Mouse (Mus musculus) limb, embryonic 14.5 days (tissue): ENCODE measurements around the gene Taok2. TPM values are rescaled to one million over a fixed set of nuclear protein-coding genes. Genes with fewer than 3 reads are reported as not detected.
"Not testable (repeated sequence)": the region's sequence is repeated elsewhere in the genome, so short reads cannot be mapped to it uniquely, and the experiment has no call there.

Source experiments
- ATAC-seq: fragments of 200-750 bp; cut with Nextera tagmentation; 2 replicates; pipeline ENCODE4 v1.8.0; 2017; ENCODE audit warnings: low read depth, moderate number of reproducible peaks, moderate TSS enrichment; ENCODE audit not compliant: low FRiP score
- DNase-seq: peaks from one replicate; pipeline ENCODE4 v3.0.0-alpha.2; 2015; ENCODE audit warnings: low spot score
- H3K27ac ChIP-seq: fragments of 300-500 bp; sonication (generic); replicated peaks from 2 replicates; pipeline ENCODE4 v1.5.1; 2014; ENCODE audit warnings: low read depth, mild to moderate bottlenecking, low read length, moderate library complexity, mixed read lengths
- H3K27me3 ChIP-seq: fragments of 300-500 bp; sonication (generic); 2 replicates; pipeline ENCODE4 v1.6.1; 2014; ENCODE audit warnings: low read length, mixed read lengths; ENCODE audit not compliant: control insufficient read depth, insufficient read depth
- H3K36me3 ChIP-seq: fragments of 300-500 bp; sonication (generic); 2 replicates; pipeline ENCODE4 v1.6.1; 2014; ENCODE audit warnings: mild to moderate bottlenecking, low read length, moderate library complexity, mixed read lengths; ENCODE audit not compliant: control insufficient read depth, insufficient read depth
- H3K4me1 ChIP-seq: fragments of 300-500 bp; sonication (generic); 2 replicates; pipeline ENCODE4 v1.6.1; 2014; ENCODE audit warnings: antibody characterized with exemption, low read length, mixed read lengths; ENCODE audit not compliant: control insufficient read depth, insufficient read depth
- H3K4me2 ChIP-seq: fragments of 300-500 bp; sonication (generic); replicated peaks from 2 replicates; pipeline ENCODE4 v1.6.1; 2014; ENCODE audit warnings: low read depth, mild to moderate bottlenecking, low read length, moderate library complexity; ENCODE audit not compliant: severe bottlenecking
- H3K4me3 ChIP-seq: fragments of 300-500 bp; sonication (generic); replicated peaks from 2 replicates; pipeline ENCODE4 v1.5.1; 2014; ENCODE audit warnings: low read length
- H3K9ac ChIP-seq: fragments of 300-500 bp; sonication (generic); 2 replicates; pipeline ENCODE4 v1.6.1; 2014; ENCODE audit warnings: mild to moderate bottlenecking, low read depth, low read length, moderate library complexity; ENCODE audit not compliant: severe bottlenecking
- H3K9me3 ChIP-seq: fragments of 300-500 bp; sonication (generic); 2 replicates; pipeline ENCODE4 v1.6.1; 2016; ENCODE audit warnings: low read length; ENCODE audit not compliant: control insufficient read depth
- POLR2A ChIP-seq: fragments of 200-500 bp; IDR thresholded peaks from 2 replicates; pipeline ENCODE4 v1.8.0; 2012; ENCODE audit warnings: inconsistent platforms, mild to moderate bottlenecking, moderate library complexity, borderline replicate concordance; ENCODE audit not compliant: insufficient read depth, insufficient read length; ENCODE audit errors: extremely low read depth
- whole genome bisulfite sequencing: fragments of 180-500 bp; shearing (Covaris S2); extraction: QIAGEN DNeasy Blood & Tissue Kit; methylation state at CpG from one replicate; pipeline ENCODE4 v1.1.7; 2014; 5-methylcytosine and 5-hydroxymethylcytosine counted together
- polyA plus RNA-seq, 2 experiments: library from polyadenylated mRNA; depleted of rRNA in 1 of 2; stranded (reverse) in 1 of 2; unstranded in 1 of 2; fragments of >200 nt; fragmentation: Nextera tagmentation in 1 of 2; extraction: Ambion mirVana in 1 of 2; gene quantifications; 2 replicates each; pipeline versions ENCODE4 v1.2.1 to v1.2.3; 2012 to 2014

Taok2 gene
- polyA plus RNA-seq, 2 experiments, result 28.5 to 106 TPM

DNA sequence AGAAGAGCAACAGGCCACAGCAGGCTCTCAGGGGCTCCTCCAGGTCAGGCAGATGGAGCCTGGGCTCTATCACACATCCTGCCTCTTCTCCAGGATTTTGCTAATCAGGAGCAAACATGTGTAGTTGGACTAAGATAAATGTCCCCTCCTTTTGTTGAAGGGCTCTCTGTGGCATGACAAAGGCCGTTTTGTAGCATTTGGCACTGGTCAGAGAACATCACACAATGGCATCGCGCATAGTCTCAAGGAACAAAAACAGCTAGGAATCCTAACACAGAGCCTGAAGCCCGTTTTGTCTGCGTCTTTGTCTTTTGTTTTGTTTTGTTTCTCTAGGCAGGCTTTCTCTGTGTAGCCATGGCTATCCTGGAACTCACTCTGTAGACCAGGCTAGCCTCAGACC lies 39.5 kb upstream of the Taok2 start:
- no peak overlapping the region for H3K9ac ChIP-seq
- 79% methylated on average over 5 of the region's 5 CpGs for WGBS
- ATAC-seq (no peak), DNase-seq (no peak)
- H3K27ac ChIP-seq, result no peak overlapping the region
- no peaks in the 10 kb centered on the region for H3K9me3 ChIP-seq
- TF ChIP-seq POLR2A, result no peak
- H3K36me3 ChIP-seq, result no peaks in the 10 kb centered on the region
- H3K4me2 ChIP-seq, result no peak overlapping the region
- no peak overlapping the region for H3K4me3 ChIP-seq
- no peaks in the 10 kb centered on the region for H3K4me1 ChIP-seq
- no peaks in the 10 kb centered on the region for H3K27me3 ChIP-seq

- WGBS, result 40% methylated on average over 5 of the region's 5 CpGs
- Histone ChIP-seq H3K4me2 (no peak within 1 kb of the TSS), H3K36me3 (no peaks in the 10 kb centered on the region), H3K4me3 (no peak within 1 kb of the TSS), H3K27ac (peak within 1 kb of the TSS; percentile 6; the same call in 1 of the 2 replicates), H3K9me3 (no peaks in the 10 kb centered on the region), H3K27me3 (no peaks in the 10 kb centered on the region), H3K9ac (0 out of 2 replicates have a peak within 1 kb of the TSS, but pooled peaks have one; percentile 6), H3K4me1 (no peaks in the 10 kb centered on the region)
- ATAC-seq (peak; percentile 78), DNase-seq (peak; percentile 81)
- TF ChIP-seq POLR2A, result no peak
Observed at GRCm38 (mm10) chr7:126922624-126923060, 38.1 kb upstream of the Taok2 start, which contains the start of gene Tmem219. Gene Tmem219, minus strand, starts transcription at chr7:126922917.

DNA sequence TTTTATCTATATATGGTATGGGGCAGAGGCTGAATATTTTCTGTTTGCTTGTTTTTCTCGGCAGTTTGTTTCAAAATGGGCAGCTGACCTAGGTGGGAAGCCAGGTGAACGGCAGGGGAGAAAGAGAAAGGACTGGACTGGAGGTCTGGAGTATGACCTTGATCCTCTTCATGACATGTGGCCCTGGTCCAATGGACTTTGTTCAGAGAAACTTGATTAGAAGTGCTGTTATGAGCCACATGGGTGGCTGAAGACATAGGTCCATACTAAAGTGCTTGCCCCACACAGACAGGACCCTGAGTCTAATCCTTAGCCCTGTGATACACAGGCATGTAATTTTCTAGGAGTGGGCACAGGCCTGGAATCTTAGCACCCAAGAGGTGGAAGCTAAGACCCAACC lies 37.1 kb upstream of the Taok2 start:
- no peaks in the 10 kb centered on the region for H3K4me1 ChIP-seq
- no peak overlapping the region for H3K4me2 ChIP-seq
- no peaks in the 10 kb centered on the region for H3K9me3 ChIP-seq
- H3K4me3 ChIP-seq, result no peak overlapping the region
- H3K9ac ChIP-seq, result no peak overlapping the region
- H3K27ac ChIP-seq, result no peak overlapping the region
- no peaks in the 10 kb centered on the region for H3K27me3 ChIP-seq
- no peaks in the 10 kb centered on the region for H3K36me3 ChIP-seq
- ATAC-seq (no peak), DNase-seq (no peak)
- whole genome bisulfite sequencing, result 71% methylated on average over 2 of the region's 2 CpGs
- no peak for TF ChIP-seq POLR2A

- no peak for TF ChIP-seq POLR2A
- H3K27me3 ChIP-seq, result no peaks in the 10 kb centered on the region
- no peak overlapping the region for H3K4me2 ChIP-seq
- no peak overlapping the region for H3K4me3 ChIP-seq
- no peak for DNase-seq
- H3K4me1 ChIP-seq, result no peaks in the 10 kb centered on the region
- H3K27ac ChIP-seq, result no peak overlapping the region
- no peak overlapping the region for H3K9ac ChIP-seq
- no peaks in the 10 kb centered on the region for H3K9me3 ChIP-seq
- 92% methylated on average over 4 of the region's 4 CpGs for WGBS
- no peak for ATAC-seq
- no peaks in the 10 kb centered on the region for H3K36me3 ChIP-seq
Observed at GRCm38 (mm10) chr7:126919973-126920372, 35.5 kb upstream of the Taok2 start.

DNA sequence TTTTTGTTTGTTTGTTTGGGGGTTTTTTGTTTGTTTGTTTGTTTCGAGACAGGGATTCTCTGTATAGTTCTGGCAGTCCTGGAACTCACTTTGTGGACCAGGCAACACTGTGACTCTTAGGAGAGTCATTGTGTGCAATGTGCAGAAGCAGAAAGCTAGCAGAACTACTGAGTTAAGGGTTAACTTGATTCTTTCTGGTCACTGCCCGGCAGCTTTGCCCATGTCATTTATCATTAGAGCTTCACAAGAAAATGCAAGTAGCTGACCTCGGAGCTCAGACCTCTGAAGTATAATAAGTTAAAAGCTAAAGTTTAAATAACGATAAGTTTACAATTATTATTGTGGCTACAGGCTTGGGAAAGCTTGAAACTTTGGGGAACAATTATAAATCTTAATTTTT lies 33.9 kb upstream of the Taok2 start:
- not testable (repeated sequence) for H3K4me3 ChIP-seq, H3K36me3 ChIP-seq, ATAC-seq, H3K9ac ChIP-seq, H3K4me2 ChIP-seq, H3K27me3 ChIP-seq, H3K4me1 ChIP-seq, H3K27ac ChIP-seq, DNase-seq, H3K9me3 ChIP-seq
- WGBS, result 39% methylated on average over 4 of the region's 4 CpGs

GRCm38 (mm10) chr7:126914844-126915243 lies 30.3 kb upstream of the Taok2 start:
- no peak overlapping the region for H3K27ac ChIP-seq
- H3K4me2 ChIP-seq, result no peak overlapping the region
- no peak overlapping the region for H3K4me3 ChIP-seq
- H3K9ac ChIP-seq, result no peak overlapping the region
- no peaks in the 10 kb centered on the region for H3K9me3 ChIP-seq
- no peaks in the 10 kb centered on the region for H3K36me3 ChIP-seq
- no peaks in the 10 kb centered on the region for H3K27me3 ChIP-seq
- ATAC-seq, result no peak
- no peak for TF ChIP-seq POLR2A
- H3K4me1 ChIP-seq, result no peaks in the 10 kb centered on the region
- 88% methylated on average over 3 of the region's 3 CpGs for WGBS
- no peak for DNase-seq
